Mouse (Mus musculus) neural tube, embryonic 15.5 days (tissue): ENCODE data around the gene Ddn. TPM values are rescaled to one million over a fixed set of nuclear protein-coding genes. Genes with fewer than 3 reads are reported as not detected.

ENCODE experiments used
- ATAC-seq: fragments of 200-750 bp; cut with Nextera tagmentation; 2 replicates; pipeline ENCODE4 v1.8.0; 2017; ENCODE audit warnings: mild to moderate bottlenecking, moderate TSS enrichment, moderate library complexity; ENCODE audit not compliant: low FRiP score
- H3K27ac ChIP-seq: fragments of 300-500 bp; sonication (generic); replicated peaks from 2 replicates; pipeline ENCODE4 v1.5.1; 2015; ENCODE audit warnings: mild to moderate bottlenecking, inconsistent platforms
- H3K27me3 ChIP-seq: fragments of 300-500 bp; sonication (generic); replicated peaks from 2 replicates; pipeline ENCODE4 v1.6.1; 2015; ENCODE audit warnings: inconsistent platforms
- H3K36me3 ChIP-seq: fragments of 300-500 bp; sonication (generic); 2 replicates; pipeline ENCODE4 v1.6.1; 2015; ENCODE audit warnings: inconsistent platforms
- H3K4me1 ChIP-seq: fragments of 300-500 bp; sonication (generic); 2 replicates; pipeline ENCODE4 v1.6.1; 2015; ENCODE audit warnings: inconsistent platforms
- H3K4me2 ChIP-seq: fragments of 300-500 bp; sonication (generic); 2 replicates; pipeline ENCODE4 v1.6.1; 2015; ENCODE audit warnings: inconsistent platforms, mild to moderate bottlenecking, moderate library complexity
- H3K4me3 ChIP-seq: fragments of 300-500 bp; sonication (generic); replicated peaks from 2 replicates; pipeline ENCODE4 v1.5.1; 2015; ENCODE audit warnings: mild to moderate bottlenecking, inconsistent platforms
- H3K9ac ChIP-seq: fragments of 300-500 bp; sonication (generic); replicated peaks from 2 replicates; pipeline ENCODE4 v1.6.1; 2015; ENCODE audit warnings: mild to moderate bottlenecking, inconsistent platforms
- H3K9me3 ChIP-seq: fragments of 300-500 bp; sonication (generic); replicated peaks from 2 replicates; pipeline ENCODE4 v1.6.1; 2016; ENCODE audit warnings: inconsistent platforms
- WGBS: fragments of 180-500 bp; shearing (Covaris S2); methylation state at CpG from one replicate; pipeline ENCODE4 v1.1.7; 2015; ENCODE audit warnings: mixed read lengths; 5-methylcytosine and 5-hydroxymethylcytosine counted together
- polyA plus RNA-seq: library from polyadenylated mRNA; unstranded; fragments of >200 nt; fragmentation: Nextera tagmentation; extraction: Ambion mirVana; gene quantifications from 2 replicates; pipeline ENCODE4 v1.2.1, GENCODE M21; 2015

The Ddn gene
- polyA plus RNA-seq, 1 experiment from 2014 or later = 0.36 TPM

GRCm38 (mm10) chr15:98806809-98807770 lies 2.2 kb downstream of the Ddn start:
- 1% methylated on average over 51 of the region's 58 CpGs for WGBS
- ATAC-seq = peak; percentile 1; the same call in 1 of the 2 replicates
- Histone ChIP-seq H3K27me3 (peaks cover 82% of the 10 kb centered on the region), H3K4me3 (peak overlapping the region; percentile 49), H3K9ac (peak overlapping the region; percentile 36; the same call in 1 of the 2 replicates), H3K4me1 (peaks cover 54% of the 10 kb centered on the region), H3K9me3 (no peaks in the 10 kb centered on the region), H3K4me2 (peak overlapping the region; percentile 93), H3K27ac (no peak overlapping the region), H3K36me3 (peaks cover 2% of the 10 kb centered on the region; the same call in 1 of the 2 replicates)

- Histone ChIP-seq H3K4me3 (peak overlapping the region; percentile 49), H3K9me3 (no peaks in the 10 kb centered on the region), H3K9ac (peak overlapping the region; percentile 57; the same call in 1 of the 2 replicates), H3K36me3 (peaks cover 2% of the 10 kb centered on the region; the same call in 1 of the 2 replicates), H3K4me1 (peaks cover 54% of the 10 kb centered on the region), H3K27ac (no peak overlapping the region), H3K27me3 (peaks cover 91% of the 10 kb centered on the region), H3K4me2 (peak overlapping the region; percentile 93)
- no peak for ATAC-seq
- WGBS = 8% methylated on average over 30 of the region's 30 CpGs
Measured at GRCm38 (mm10) chr15:98806071-98806808, 3.0 kb downstream of the Ddn start.

- H3K27me3 ChIP-seq = peaks cover 94% of the 10 kb centered on the region
- ATAC-seq = no peak
- peak overlapping the region; percentile 93 for H3K4me2 ChIP-seq
- no peaks in the 10 kb centered on the region for H3K9me3 ChIP-seq
- peak overlapping the region; percentile 49 for H3K4me3 ChIP-seq
- H3K27ac ChIP-seq = no peak overlapping the region
- under 1% methylated on average over 56 of the region's 64 CpGs for WGBS
- H3K36me3 ChIP-seq = no peaks in the 10 kb centered on the region
- H3K9ac ChIP-seq = peak overlapping the region; percentile 57
- peaks cover 54% of the 10 kb centered on the region for H3K4me1 ChIP-seq
Measured at GRCm38 (mm10) chr15:98805324-98806040, 3.8 kb downstream of the Ddn start.

GRCm38 (mm10) chr15:98804054-98804453 lies 5.2 kb downstream of the Ddn start:
- no peak overlapping the region for H3K27ac ChIP-seq
- peak overlapping the region; percentile 23 for H3K4me3 ChIP-seq
- 0 out of 2 replicates have a peak overlapping the region, but pooled peaks have one; percentile 27 for H3K9ac ChIP-seq
- WGBS = under 1% methylated on average over 32 of the region's 32 CpGs
- no peaks in the 10 kb centered on the region for H3K36me3 ChIP-seq
- H3K4me2 ChIP-seq = peak overlapping the region; percentile 50
- H3K9me3 ChIP-seq = no peaks in the 10 kb centered on the region
- ATAC-seq = peak; percentile 43; the same call in 1 of the 2 replicates
- peaks cover 52% of the 10 kb centered on the region for H3K4me1 ChIP-seq
- H3K27me3 ChIP-seq = peaks cover 96% of the 10 kb centered on the region

- Histone ChIP-seq H3K27me3 (peaks cover 95% of the 10 kb centered on the region), H3K27ac (no peak overlapping the region), H3K4me1 (peaks cover 47% of the 10 kb centered on the region), H3K36me3 (no peaks in the 10 kb centered on the region), H3K4me2 (no peak overlapping the region), H3K9ac (no peak overlapping the region), H3K9me3 (no peaks in the 10 kb centered on the region), H3K4me3 (no peak overlapping the region)
- WGBS = 9% methylated on average over 8 of the region's 8 CpGs
- no peak for ATAC-seq
Measured at GRCm38 (mm10) chr15:98802926-98803325, 6.4 kb downstream of the Ddn start.

- Histone ChIP-seq H3K4me3 (no peak overlapping the region), H3K27me3 (peaks cover 94% of the 10 kb centered on the region), H3K9me3 (no peaks in the 10 kb centered on the region), H3K4me2 (no peak overlapping the region), H3K9ac (no peak overlapping the region), H3K4me1 (peaks cover 26% of the 10 kb centered on the region), H3K36me3 (no peaks in the 10 kb centered on the region), H3K27ac (no peak overlapping the region)
- ATAC-seq = no peak
- 9% methylated on average over 12 of the region's 12 CpGs for WGBS
Measured at GRCm38 (mm10) chr15:98799396-98799795, 9.9 kb downstream of the Ddn start.

- no peak overlapping the region for H3K4me3 ChIP-seq
- H3K36me3 ChIP-seq = no peaks in the 10 kb centered on the region
- H3K27ac ChIP-seq = no peak overlapping the region
- ATAC-seq = no peak
- H3K4me2 ChIP-seq = no peak overlapping the region
- peaks cover 96% of the 10 kb centered on the region for H3K27me3 ChIP-seq
- H3K4me1 ChIP-seq = peaks cover 22% of the 10 kb centered on the region
- H3K9ac ChIP-seq = no peak overlapping the region
- H3K9me3 ChIP-seq = no peaks in the 10 kb centered on the region
- WGBS = 52% methylated on average over 3 of the region's 3 CpGs
Measured at GRCm38 (mm10) chr15:98798903-98799302, 10.4 kb downstream of the Ddn start.

- peaks cover 24% of the 10 kb centered on the region for H3K4me1 ChIP-seq
- ATAC-seq = peak; percentile 84
- H3K36me3 ChIP-seq = no peaks in the 10 kb centered on the region
- no peak overlapping the region for H3K27ac ChIP-seq
- no peak overlapping the region for H3K4me3 ChIP-seq
- H3K9me3 ChIP-seq = no peaks in the 10 kb centered on the region
- peaks cover 96% of the 10 kb centered on the region for H3K27me3 ChIP-seq
- H3K9ac ChIP-seq = no peak overlapping the region
- H3K4me2 ChIP-seq = peak overlapping the region; percentile 27
- WGBS = 2% methylated on average over 28 of the region's 28 CpGs
Measured at GRCm38 (mm10) chr15:98797835-98798492, 11.3 kb downstream of the Ddn start.

- WGBS = 1% methylated on average over 13 of the region's 13 CpGs
- H3K36me3 ChIP-seq = no peaks in the 10 kb centered on the region
- no peak overlapping the region for H3K9ac ChIP-seq
- no peaks in the 10 kb centered on the region for H3K9me3 ChIP-seq
- H3K4me2 ChIP-seq = no peak overlapping the region; the same call in 1 of the 2 replicates
- no peak overlapping the region for H3K27ac ChIP-seq
- no peak for ATAC-seq
- peaks cover 96% of the 10 kb centered on the region for H3K27me3 ChIP-seq
- H3K4me3 ChIP-seq = no peak overlapping the region
- peaks cover 34% of the 10 kb centered on the region for H3K4me1 ChIP-seq
Measured at GRCm38 (mm10) chr15:98796803-98797595, 12.3 kb downstream of the Ddn start.

- H3K4me1 ChIP-seq = peaks cover 55% of the 10 kb centered on the region
- no peak for ATAC-seq
- H3K9me3 ChIP-seq = no peaks in the 10 kb centered on the region
- H3K36me3 ChIP-seq = no peaks in the 10 kb centered on the region
- peaks cover 98% of the 10 kb centered on the region for H3K27me3 ChIP-seq
- 8% methylated on average over 13 of the region's 13 CpGs for WGBS
- no peak overlapping the region for H3K27ac ChIP-seq
- peak overlapping the region; percentile 58 for H3K4me2 ChIP-seq
- H3K4me3 ChIP-seq = peak overlapping the region; percentile 35
- H3K9ac ChIP-seq = no peak overlapping the region
Measured at GRCm38 (mm10) chr15:98793141-98793698, 16.1 kb downstream of the Ddn start.
